Mouse (Mus musculus) hindbrain, embryonic 14.5 days (tissue): ENCODE measurements at regions not wholly inside any gene's neighbourhood (a gene's known extent, or its start where the extent isn't known, plus 50 kb on each side); places are given as distances from the start of the nearest gene placed in this dataset.
A peak's percentile ranks its signal among the peaks of the same experiment; 100 is the strongest.

Experiments used
- ATAC-seq: fragments of 200-750 bp; cut with Nextera tagmentation; 2 replicates; pipeline ENCODE4 v1.8.0; 2017; ENCODE audit warnings: moderate number of reproducible peaks, mild to moderate bottlenecking, moderate TSS enrichment, moderate library complexity; ENCODE audit not compliant: low FRiP score
- DNase-seq: peaks from one replicate; pipeline ENCODE4 v3.0.0-alpha.2; 2015; ENCODE audit warnings: low spot score
- H3K27ac ChIP-seq: fragments of 300-500 bp; sonication (generic); 2 replicates; pipeline ENCODE4 v1.5.1; 2014; ENCODE audit warnings: mild to moderate bottlenecking, moderate library complexity
- H3K27me3 ChIP-seq: fragments of 300-500 bp; sonication (generic); 2 replicates; pipeline ENCODE4 v1.6.1; 2014; ENCODE audit warnings: mild to moderate bottlenecking, low read length, mixed read lengths; ENCODE audit not compliant: control insufficient read depth, insufficient read depth
- H3K36me3 ChIP-seq: fragments of 300-500 bp; sonication (generic); replicated peaks from 2 replicates; pipeline ENCODE4 v1.6.1; 2014; ENCODE audit not compliant: control insufficient read depth, insufficient read depth
- H3K4me1 ChIP-seq: fragments of 300-500 bp; sonication (generic); replicated peaks from 2 replicates; pipeline ENCODE4 v1.6.1; 2014; ENCODE audit warnings: antibody characterized with exemption, low read length, mixed read lengths; ENCODE audit not compliant: control insufficient read depth, insufficient read depth
- H3K4me2 ChIP-seq: fragments of 300-500 bp; sonication (generic); replicated peaks from 2 replicates; pipeline ENCODE4 v1.6.1; 2014; ENCODE audit warnings: mild to moderate bottlenecking, moderate library complexity
- H3K4me3 ChIP-seq: fragments of 300-500 bp; sonication (generic); replicated peaks from 2 replicates; pipeline ENCODE4 v1.5.1; 2014; ENCODE audit warnings: mild to moderate bottlenecking, low read length
- H3K9ac ChIP-seq: fragments of 300-500 bp; sonication (generic); 2 replicates; pipeline ENCODE4 v1.6.1; 2014
- H3K9me3 ChIP-seq: fragments of 300-500 bp; sonication (generic); 2 replicates; pipeline ENCODE4 v1.6.1; 2016; ENCODE audit warnings: low read length; ENCODE audit not compliant: control insufficient read depth
- WGBS: fragments of 180-500 bp; shearing (Covaris S2); extraction: QIAGEN DNeasy Blood & Tissue Kit; methylation state at CpG from one replicate; pipeline ENCODE4 v1.1.7; 2014; 5-methylcytosine and 5-hydroxymethylcytosine counted together

- Histone ChIP-seq H3K4me3 (no peak overlapping the region), H3K36me3 (no peaks in the 10 kb centered on the region), H3K27ac (no peak overlapping the region), H3K9ac (no peak overlapping the region), H3K9me3 (no peaks in the 10 kb centered on the region), H3K27me3 (no peaks in the 10 kb centered on the region), H3K4me1 (no peaks in the 10 kb centered on the region), H3K4me2 (no peak overlapping the region)
- DNase-seq, result no peak
- 64% methylated on average over 6 of the region's 6 CpGs for WGBS
- ATAC-seq, result no peak
These were observed 352.3 kb upstream of the Hs6st1 start for GRCm38 (mm10) chr1:35715931-35716330.

DNA sequence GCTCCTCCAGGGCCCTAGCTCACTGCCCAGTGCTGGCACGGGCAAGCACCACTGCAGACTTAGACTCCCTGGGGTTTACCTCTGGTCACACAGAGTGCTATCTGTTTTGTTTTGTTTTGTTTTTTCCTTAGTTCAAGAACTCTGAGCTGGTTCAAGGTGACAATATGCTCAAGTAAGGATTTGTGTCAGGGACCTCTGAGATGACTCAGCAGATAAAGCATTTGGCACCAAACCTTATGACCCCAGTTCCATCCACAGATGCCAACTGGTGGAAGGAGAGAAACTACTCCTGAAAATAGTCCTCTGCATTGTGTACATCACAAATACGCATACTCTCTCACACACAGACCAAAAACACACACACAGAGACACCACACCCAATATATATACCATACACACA lies 351.0 kb upstream of the Hs6st1 start:
- WGBS, result 97% methylated on average over 2 of the region's 2 CpGs
- no peak for DNase-seq
- Histone ChIP-seq H3K4me2 (no peak overlapping the region), H3K36me3 (no peaks in the 10 kb centered on the region), H3K4me3 (no peak overlapping the region), H3K4me1 (no peaks in the 10 kb centered on the region), H3K27me3 (no peaks in the 10 kb centered on the region), H3K9me3 (no peaks in the 10 kb centered on the region), H3K9ac (no peak overlapping the region), H3K27ac (no peak overlapping the region)
- ATAC-seq, result no peak

DNA sequence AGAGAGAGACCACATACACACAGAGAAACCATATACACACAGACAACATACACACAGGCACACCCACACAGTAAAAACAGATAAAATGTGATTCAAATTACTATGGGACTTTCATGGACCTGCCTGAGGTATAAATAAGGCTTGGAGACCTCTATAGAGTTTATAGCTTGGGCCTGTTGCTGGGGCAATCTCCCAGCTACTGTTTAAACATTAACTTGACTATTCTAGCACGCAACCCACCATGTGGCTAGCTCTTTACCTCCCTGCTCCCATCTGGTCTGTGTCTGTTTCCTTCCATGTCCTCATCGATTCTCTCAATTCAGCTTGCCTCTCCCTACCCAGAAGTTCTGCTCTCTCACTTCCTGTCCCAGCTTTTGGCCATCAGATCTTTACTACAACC lies 350.5 kb upstream of the Hs6st1 start:
- no peak overlapping the region for H3K9ac ChIP-seq
- 62% methylated on average over 2 of the region's 2 CpGs for WGBS

DNA sequence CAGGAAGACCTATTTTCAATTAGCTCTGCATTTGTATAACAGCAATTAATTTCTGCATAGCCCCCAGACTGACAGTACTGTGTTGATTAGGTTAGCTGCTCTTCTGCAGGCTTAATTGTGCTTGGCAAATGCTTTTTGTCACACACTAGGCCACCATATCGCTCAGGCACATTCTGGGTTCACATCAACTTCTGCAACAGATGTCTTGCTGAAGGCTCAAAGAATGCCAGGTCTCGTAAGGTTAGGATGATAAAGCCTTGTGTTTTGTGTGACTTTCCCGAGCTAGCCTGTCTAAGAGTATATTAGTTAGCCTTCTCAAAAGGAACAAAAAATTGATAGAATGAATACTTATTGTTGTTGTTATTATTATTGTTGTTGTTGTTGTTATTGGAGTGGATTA lies 348.1 kb upstream of the Hs6st1 start:
- Histone ChIP-seq H3K4me3 (no peak overlapping the region), H3K36me3 (no peaks in the 10 kb centered on the region), H3K9ac (no peak overlapping the region), H3K4me2 (no peak overlapping the region), H3K4me1 (no peaks in the 10 kb centered on the region), H3K27ac (no peak overlapping the region), H3K9me3 (no peaks in the 10 kb centered on the region), H3K27me3 (no peaks in the 10 kb centered on the region)
- DNase-seq (no peak), ATAC-seq (no peak)
- WGBS, result 72% methylated on average over 3 of the region's 3 CpGs

More for the DNA sequence above, 350.5 kb upstream of the Hs6st1 start:
- ATAC-seq, result no peak
- Histone ChIP-seq H3K36me3 (no peaks in the 10 kb centered on the region), H3K9me3 (no peaks in the 10 kb centered on the region), H3K4me3 (no peak overlapping the region), H3K4me1 (no peaks in the 10 kb centered on the region), H3K27ac (no peak overlapping the region), H3K27me3 (no peaks in the 10 kb centered on the region), H3K4me2 (no peak overlapping the region)
- DNase-seq, result no peak

- no peak for DNase-seq
- Histone ChIP-seq H3K4me2 (no peak overlapping the region), H3K36me3 (no peaks in the 10 kb centered on the region), H3K27me3 (no peaks in the 10 kb centered on the region), H3K4me3 (no peak overlapping the region), H3K4me1 (no peaks in the 10 kb centered on the region), H3K27ac (no peak overlapping the region), H3K9me3 (no peaks in the 10 kb centered on the region), H3K9ac (no peak overlapping the region)
- 76% methylated on average over 3 of the region's 3 CpGs for WGBS
- no peak for ATAC-seq
These were observed 343.8 kb upstream of the Hs6st1 start for GRCm38 (mm10) chr1:35724366-35724900.

DNA sequence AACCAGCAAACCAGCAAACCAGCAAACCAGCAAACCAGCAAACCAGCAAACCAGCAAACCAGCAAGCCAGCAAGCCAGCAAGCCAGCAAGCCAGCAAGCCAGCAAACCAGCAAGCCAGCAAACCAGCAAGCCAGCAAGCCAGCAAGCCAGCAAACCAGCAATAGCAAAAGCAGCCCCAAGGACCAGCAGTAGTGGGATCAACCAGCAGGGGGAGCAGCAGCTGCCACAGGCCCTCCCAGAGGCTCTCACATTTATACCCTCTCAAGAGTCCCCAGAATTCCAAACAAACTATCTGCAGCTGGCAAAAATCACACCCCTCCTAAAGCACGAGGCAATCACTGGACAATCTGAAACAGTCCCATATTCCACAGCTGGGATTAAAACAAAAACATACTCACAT lies 341.6 kb upstream of the Hs6st1 start:
- H3K4me1 ChIP-seq, result no peaks in the 10 kb centered on the region
- H3K9ac ChIP-seq, result no peak overlapping the region
- no peak overlapping the region for H3K4me2 ChIP-seq
- ATAC-seq, result no peak
- DNase-seq, result peak; percentile 64
- 50% methylated on average over 1 of the region's 1 CpGs for WGBS
- H3K4me3 ChIP-seq, result no peak overlapping the region
- H3K36me3 ChIP-seq, result no peaks in the 10 kb centered on the region
- H3K9me3 ChIP-seq, result no peaks in the 10 kb centered on the region
- no peak overlapping the region for H3K27ac ChIP-seq
- H3K27me3 ChIP-seq, result no peaks in the 10 kb centered on the region

- ATAC-seq (no peak), DNase-seq (no peak)
- no peak overlapping the region for H3K4me2 ChIP-seq
- no peak overlapping the region for H3K27ac ChIP-seq
- H3K9me3 ChIP-seq, result no peaks in the 10 kb centered on the region
- 89% methylated on average over 8 of the region's 8 CpGs for WGBS
- no peaks in the 10 kb centered on the region for H3K36me3 ChIP-seq
- no peak overlapping the region for H3K4me3 ChIP-seq
- H3K9ac ChIP-seq, result no peak overlapping the region
- no peaks in the 10 kb centered on the region for H3K4me1 ChIP-seq
- H3K27me3 ChIP-seq, result no peaks in the 10 kb centered on the region
These were observed 340.8 kb upstream of the Hs6st1 start for GRCm38 (mm10) chr1:35727310-35727990.

DNA sequence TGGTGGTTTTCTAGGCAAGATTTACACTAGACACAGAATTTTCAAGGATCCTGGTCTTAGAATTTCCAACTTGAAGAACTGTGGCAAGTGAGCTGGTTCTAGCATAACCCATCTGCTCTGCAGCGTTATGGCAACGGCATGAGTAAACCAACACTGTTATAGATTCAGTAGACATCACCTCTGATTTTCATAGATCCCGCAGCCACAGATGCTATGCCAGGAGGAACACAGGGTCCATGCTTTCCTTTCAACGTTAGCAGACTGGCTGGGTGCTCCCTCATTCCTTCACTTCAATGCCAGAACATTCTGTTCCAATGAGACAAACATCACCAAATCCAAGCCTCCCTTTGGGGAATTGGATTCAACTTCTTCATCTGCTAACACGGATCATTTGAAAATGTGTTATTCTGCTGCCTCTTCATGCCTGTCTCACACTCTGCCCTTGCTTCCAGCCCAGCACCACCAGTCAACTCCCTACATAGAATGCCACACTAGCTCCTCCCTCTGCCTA lies 338.4 kb upstream of the Hs6st1 start:
- ATAC-seq (no peak), DNase-seq (no peak)
- Histone ChIP-seq H3K4me3 (no peak overlapping the region), H3K27me3 (no peaks in the 10 kb centered on the region), H3K9ac (no peak overlapping the region), H3K4me1 (no peaks in the 10 kb centered on the region), H3K27ac (no peak overlapping the region), H3K4me2 (no peak overlapping the region), H3K36me3 (no peaks in the 10 kb centered on the region), H3K9me3 (no peaks in the 10 kb centered on the region)
- WGBS, result 87% methylated on average over 5 of the region's 5 CpGs

- H3K4me1 ChIP-seq, result no peaks in the 10 kb centered on the region
- H3K36me3 ChIP-seq, result no peaks in the 10 kb centered on the region
- H3K27me3 ChIP-seq, result no peaks in the 10 kb centered on the region
- H3K9ac ChIP-seq, result no peak overlapping the region
- WGBS, result 90% methylated on average over 4 of the region's 4 CpGs
- no peak overlapping the region for H3K27ac ChIP-seq
- no peaks in the 10 kb centered on the region for H3K9me3 ChIP-seq
- ATAC-seq, result no peak
- DNase-seq, result no peak
- H3K4me2 ChIP-seq, result no peak overlapping the region
- H3K4me3 ChIP-seq, result no peak overlapping the region
These were observed 337.9 kb upstream of the Hs6st1 start for GRCm38 (mm10) chr1:35730309-35730708.

- DNase-seq (no peak), ATAC-seq (no peak)
- Histone ChIP-seq H3K4me3 (no peak overlapping the region), H3K9me3 (0 out of 2 replicates have a peak, but pooled peaks cover 3% of the 10 kb centered on the region), H3K4me2 (no peak overlapping the region), H3K27me3 (no peaks in the 10 kb centered on the region), H3K27ac (no peak overlapping the region), H3K9ac (no peak overlapping the region), H3K36me3 (no peaks in the 10 kb centered on the region), H3K4me1 (no peaks in the 10 kb centered on the region)
These were observed 332.0 kb upstream of the Hs6st1 start for GRCm38 (mm10) chr1:35736247-35736646.
